Mouse (Mus musculus) embryonic fibroblast, embryonic 13.5 days (primary cell): Measurements from ENCODE around the gene Fam160b1. TPM values are rescaled to one million over a fixed set of nuclear protein-coding genes. Genes with fewer than 3 reads are reported as not detected.

Experiments
- H3K27ac ChIP-seq: 2 replicates; pipeline ENCODE4 v1.5.1; 2012; ENCODE audit warnings: low read length, control low read depth, inconsistent platforms; ENCODE audit not compliant: insufficient read depth
- H3K4me1 ChIP-seq: 2 replicates; pipeline ENCODE4 v1.6.1; 2011; ENCODE audit warnings: low read length; ENCODE audit not compliant: control insufficient read depth, insufficient read depth
- H3K4me3 ChIP-seq: 2 replicates; pipeline ENCODE4 v1.5.1; 2011; ENCODE audit warnings: mild to moderate bottlenecking, control low read depth, low read length; ENCODE audit not compliant: insufficient read depth
- CTCF ChIP-seq: IDR thresholded peaks from 2 replicates; pipeline ENCODE4 v1.5.1; 2011; ENCODE audit warnings: mild to moderate bottlenecking, control low read depth, low read length, moderate library complexity, borderline replicate concordance; ENCODE audit not compliant: insufficient read depth
- POLR2A ChIP-seq: IDR thresholded peaks from 2 replicates; pipeline ENCODE4 v1.6.1; 2011; ENCODE audit warnings: low read depth, mild to moderate bottlenecking, control low read depth, low read length, moderate library complexity
- polyA plus RNA-seq: library from polyadenylated mRNA; stranded (reverse); fragments of >200 nt; gene quantifications from 2 replicates; pipeline ENCODE4 v1.2.4, GENCODE M21; 2011; ENCODE audit warnings: low read depth; ENCODE audit not compliant: missing spikeins, insufficient read length

The Fam160b1 gene
- polyA plus RNA-seq, 1 experiment, result 24.7 TPM

- H3K27ac ChIP-seq, result no peak overlapping the region
- peaks cover 12% of the 10 kb centered on the region for H3K4me1 ChIP-seq
- TF ChIP-seq CTCF (no peak), POLR2A (no peak)
- H3K4me3 ChIP-seq, result peak overlapping the region; percentile 17
These were observed 2.6 kb downstream of the Fam160b1 start for GRCm38 (mm10) chr19:57363076-57363475.

- peaks cover 12% of the 10 kb centered on the region for H3K4me1 ChIP-seq
- no peak overlapping the region for H3K27ac ChIP-seq
- TF ChIP-seq CTCF (no peak), POLR2A (no peak)
- no peak overlapping the region for H3K4me3 ChIP-seq
These were observed 3.1 kb downstream of the Fam160b1 start for GRCm38 (mm10) chr19:57363538-57363937.

GRCm38 (mm10) chr19:57364942-57365673 is 4.6 kb downstream of the Fam160b1 start:
- H3K27ac ChIP-seq, result no peak overlapping the region
- peaks cover 7% of the 10 kb centered on the region; the same call in 1 of the 2 replicates for H3K4me1 ChIP-seq
- no peak for TF ChIP-seq POLR2A
- TF ChIP-seq CTCF, result no peak
- no peak overlapping the region for H3K4me3 ChIP-seq

- H3K4me3 ChIP-seq, result no peak overlapping the region
- no peak overlapping the region for H3K27ac ChIP-seq
- TF ChIP-seq CTCF (no peak), POLR2A (no peak)
- peaks cover 7% of the 10 kb centered on the region; the same call in 1 of the 2 replicates for H3K4me1 ChIP-seq
These were observed 5.5 kb downstream of the Fam160b1 start for GRCm38 (mm10) chr19:57366007-57366406.

GRCm38 (mm10) chr19:57366626-57367025 is 6.1 kb downstream of the Fam160b1 start:
- no peak overlapping the region for H3K4me3 ChIP-seq
- peaks cover 7% of the 10 kb centered on the region; the same call in 1 of the 2 replicates for H3K4me1 ChIP-seq
- TF ChIP-seq POLR2A, result no peak
- no peak for TF ChIP-seq CTCF
- no peak overlapping the region for H3K27ac ChIP-seq

GRCm38 (mm10) chr19:57367201-57367600 is 6.7 kb downstream of the Fam160b1 start:
- TF ChIP-seq POLR2A (no peak), CTCF (no peak)
- Histone ChIP-seq H3K27ac (no peak overlapping the region), H3K4me1 (peaks cover 7% of the 10 kb centered on the region; the same call in 1 of the 2 replicates), H3K4me3 (no peak overlapping the region)

GRCm38 (mm10) chr19:57367849-57368387 is 7.4 kb downstream of the Fam160b1 start:
- TF ChIP-seq POLR2A, result no peak
- TF ChIP-seq CTCF, result no peak
- Histone ChIP-seq H3K4me1 (peaks cover 7% of the 10 kb centered on the region; the same call in 1 of the 2 replicates), H3K4me3 (no peak overlapping the region), H3K27ac (no peak overlapping the region)

- TF ChIP-seq CTCF (no peak), POLR2A (no peak)
- H3K27ac ChIP-seq, result no peak overlapping the region
- no peaks in the 10 kb centered on the region for H3K4me1 ChIP-seq
- H3K4me3 ChIP-seq, result no peak overlapping the region
These were observed 12.9 kb downstream of the Fam160b1 start for GRCm38 (mm10) chr19:57373276-57373811.

GRCm38 (mm10) chr19:57375161-57375560 is 14.7 kb downstream of the Fam160b1 start:
- H3K27ac ChIP-seq, result no peak overlapping the region
- no peak overlapping the region for H3K4me3 ChIP-seq
- TF ChIP-seq CTCF (no peak), POLR2A (no peak)
- no peaks in the 10 kb centered on the region for H3K4me1 ChIP-seq

- Histone ChIP-seq H3K27ac (no peak overlapping the region), H3K4me1 (no peaks in the 10 kb centered on the region), H3K4me3 (no peak overlapping the region)
- no peak for TF ChIP-seq POLR2A
- no peak for TF ChIP-seq CTCF
These were observed 15.3 kb downstream of the Fam160b1 start for GRCm38 (mm10) chr19:57375746-57376145.
